Mouse (Mus musculus): ENCODE measurements around the gene Clybl.

GRCm38 (mm10) chr14:122226666-122227453 is 45.4 kb downstream of the Clybl start:
- TF ChIP-seq CTCF (IDR thresholded peaks at IDR 0.05 in 2 of 3, conservative IDR thresholded peaks at IDR 0.05 in 1 of 3; ENCODE audit: control insufficient read depth in 1 of 3, insufficient read depth in 1 of 3, low read depth in 2 of 3, low read length in 3 of 3, poor library complexity in 1 of 3, severe bottlenecking in 1 of 3) (no peak), POLR2A (IDR thresholded peaks at IDR 0.05; ENCODE audit: control insufficient read depth in 1 of 2, insufficient read depth in 1 of 2, low read depth in 1 of 2, low read length in 2 of 2, poor library complexity in 1 of 2) (no peak), E2F4 (IDR thresholded peaks at IDR 0.05; ENCODE audit: borderline replicate concordance, low read depth, low read length) (no peak), TCF12 (IDR thresholded peaks at IDR 0.05; ENCODE audit: low read depth, low read length) (no peak)
